Mouse (Mus musculus) liver, adult 2 months (tissue): ENCODE results near the gene Aebp1.

Source experiments
- CTCF ChIP-seq: fragments of 200-500 bp; IDR thresholded peaks from 2 replicates; pipeline ENCODE4 v1.5.1; 2011; ENCODE audit warnings: low read depth, low read length, control low read depth
- POLR2A ChIP-seq: fragments of 200-500 bp; IDR thresholded peaks from 2 replicates; pipeline ENCODE4 v1.6.1; 2011; ENCODE audit warnings: low read length, control low read depth; ENCODE audit not compliant: insufficient read depth; ENCODE audit errors: extremely low read depth

DNA sequence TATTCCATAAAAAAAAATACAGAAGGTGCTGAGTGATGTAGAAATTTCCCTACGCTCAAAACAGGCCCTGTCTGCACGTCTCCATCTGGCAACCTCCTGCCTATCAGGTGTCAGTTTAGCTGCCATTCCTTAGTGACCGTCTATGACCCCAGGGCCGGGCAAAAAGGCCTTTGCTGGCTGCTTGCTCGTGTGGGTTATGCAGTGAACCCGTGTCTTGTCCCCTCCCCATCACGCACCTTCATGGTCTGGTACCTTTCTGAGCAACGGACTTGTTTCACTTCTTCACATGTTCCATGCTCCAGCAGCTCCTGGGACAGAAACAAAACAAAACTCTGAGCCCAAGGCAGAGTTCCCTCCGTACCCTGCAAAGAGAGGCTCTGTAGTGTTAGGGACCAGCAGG is 27.2 kb upstream of the Aebp1 start:
- no peak for TF ChIP-seq POLR2A
- TF ChIP-seq CTCF: no peak
